Mouse (Mus musculus) right cerebral cortex, postnatal 36 days (tissue): ENCODE measurements at regions not wholly inside any gene's neighbourhood (a gene's known extent, or its start where the extent isn't known, plus 50 kb on each side); places are given as distances from the start of the nearest gene placed in this dataset.
A peak's percentile ranks its signal among the peaks of the same experiment; 100 is the strongest.
"Not testable (repeated sequence)": the region's sequence is repeated elsewhere in the genome, so short reads cannot be mapped to it uniquely, and the experiment has no call there.

Source experiments
- DNase-seq, 2 experiments: peaks; one replicate each; pipeline ENCODE4 v3.0.0; 2022; ENCODE audit warnings: low spot score in 2 of 2, mixed read lengths in 1 of 2

- DNase-seq = no peak
Observed at GRCm38 (mm10) chr12:70660388-70660787, 164.9 kb upstream of the Frmd6 start.

GRCm38 (mm10) chr12:70668158-70668557 is 157.2 kb upstream of the Frmd6 start:
- DNase-seq = not testable (repeated sequence)

- no peak for DNase-seq
Observed at GRCm38 (mm10) chr12:70672115-70672514, 153.2 kb upstream of the Frmd6 start.

- DNase-seq = no peak
Observed at GRCm38 (mm10) chr12:70673188-70673587, 152.1 kb upstream of the Frmd6 start.

- no peak for DNase-seq
Observed at GRCm38 (mm10) chr12:70674144-70674543, 151.2 kb upstream of the Frmd6 start.

GRCm38 (mm10) chr12:70675846-70676245 is 149.5 kb upstream of the Frmd6 start:
- DNase-seq = no peak

- peak in 1 of 2 experiments; percentile 30 for DNase-seq
Observed at GRCm38 (mm10) chr12:70679701-70680425, 145.5 kb upstream of the Frmd6 start.

GRCm38 (mm10) chr12:70681407-70681990 is 143.8 kb upstream of the Frmd6 start:
- no peak for DNase-seq

GRCm38 (mm10) chr12:70684354-70684753 is 141.0 kb upstream of the Frmd6 start:
- no peak for DNase-seq

GRCm38 (mm10) chr12:70685432-70685831 is 139.9 kb upstream of the Frmd6 start:
- no peak for DNase-seq

- no peak for DNase-seq
Observed at GRCm38 (mm10) chr12:70686337-70686736, 139.0 kb upstream of the Frmd6 start.

GRCm38 (mm10) chr12:70686971-70687370 is 138.3 kb upstream of the Frmd6 start:
- no peak for DNase-seq

GRCm38 (mm10) chr12:70695162-70695561 is 130.2 kb upstream of the Frmd6 start:
- DNase-seq = no peak

GRCm38 (mm10) chr12:70696256-70696655 is 129.1 kb upstream of the Frmd6 start:
- DNase-seq = peak; percentile 59 to 76

- DNase-seq = peak; percentile 40 to 63
Observed at GRCm38 (mm10) chr12:70698466-70698865, 126.8 kb upstream of the Frmd6 start.

- no peak for DNase-seq
Observed at GRCm38 (mm10) chr12:70702473-70702872, 122.8 kb upstream of the Frmd6 start.

GRCm38 (mm10) chr12:70706806-70707628 is 118.3 kb upstream of the Frmd6 start:
- DNase-seq = no peak

GRCm38 (mm10) chr12:70707629-70708289 is 117.6 kb upstream of the Frmd6 start:
- DNase-seq = no peak

- DNase-seq = no peak
Observed at GRCm38 (mm10) chr12:70708290-70708668, 117.0 kb upstream of the Frmd6 start.

GRCm38 (mm10) chr12:70710311-70710710 is 115.0 kb upstream of the Frmd6 start:
- no peak for DNase-seq

GRCm38 (mm10) chr12:70711030-70711429 is 114.3 kb upstream of the Frmd6 start:
- DNase-seq = no peak
